Mouse (Mus musculus) thymus, postnatal 4 days (tissue): Measurements from ENCODE around the gene Sema5b.

Experiments
- DNase-seq: peaks from one replicate; pipeline ENCODE4 v3.0.0; 2021

The Sema5b gene

GRCm38 (mm10) chr16:35639505-35639904, 98.6 kb downstream of the Sema5b start:
- no peak for DNase-seq

GRCm38 (mm10) chr16:35648862-35649261, 107.9 kb downstream of the Sema5b start:
- DNase-seq, result no peak

- no peak for DNase-seq
Observed at GRCm38 (mm10) chr16:35652206-35652605, 111.3 kb downstream of the Sema5b start.

- no peak for DNase-seq
Observed at GRCm38 (mm10) chr16:35652706-35653105, 111.8 kb downstream of the Sema5b start.

- no peak for DNase-seq
Observed at GRCm38 (mm10) chr16:35653951-35654350, 113.0 kb downstream of the Sema5b start.

GRCm38 (mm10) chr16:35660222-35660621, 119.3 kb downstream of the Sema5b start:
- no peak for DNase-seq

- no peak for DNase-seq
Observed at GRCm38 (mm10) chr16:35663831-35664414, 123.0 kb downstream of the Sema5b start.

- DNase-seq, result no peak
Observed at GRCm38 (mm10) chr16:35664847-35665246, 123.9 kb downstream of the Sema5b start.

- no peak for DNase-seq
Observed at GRCm38 (mm10) chr16:35677511-35678113, 136.7 kb downstream of the Sema5b start.

GRCm38 (mm10) chr16:35678476-35678875, 137.5 kb downstream of the Sema5b start:
- DNase-seq, result no peak

GRCm38 (mm10) chr16:35681327-35682108, 140.6 kb downstream of the Sema5b start:
- no peak for DNase-seq

GRCm38 (mm10) chr16:35685027-35685426, 144.1 kb downstream of the Sema5b start:
- no peak for DNase-seq

- no peak for DNase-seq
Observed at GRCm38 (mm10) chr16:35686491-35686890, 145.5 kb downstream of the Sema5b start.

GRCm38 (mm10) chr16:35691606-35692005, 150.7 kb downstream of the Sema5b start:
- DNase-seq, result no peak

GRCm38 (mm10) chr16:35694250-35694846, 153.4 kb downstream of the Sema5b start:
- no peak for DNase-seq

- no peak for DNase-seq
Observed at GRCm38 (mm10) chr16:35696103-35696502, 155.2 kb downstream of the Sema5b start.

GRCm38 (mm10) chr16:35701823-35702222, 160.9 kb downstream of the Sema5b start:
- DNase-seq, result no peak

- DNase-seq, result no peak
Observed at GRCm38 (mm10) chr16:35703763-35704679, 163.1 kb downstream of the Sema5b start.

GRCm38 (mm10) chr16:35704796-35705195, 163.9 kb downstream of the Sema5b start:
- no peak for DNase-seq

GRCm38 (mm10) chr16:35707004-35707403, 166.1 kb downstream of the Sema5b start:
- DNase-seq, result no peak

GRCm38 (mm10) chr16:35711004-35711403, 170.1 kb downstream of the Sema5b start:
- no peak for DNase-seq

- no peak for DNase-seq
Observed at GRCm38 (mm10) chr16:35713606-35714005, 172.7 kb downstream of the Sema5b start.
